Comparison of ENCODE assay signal across 13 mouse cellular contexts in genomic region chr11:119891601-119892215, GRCm38 (mm10).
"Had no signal": no experiment of that assay in that cellular context is flagged by ENCODE, and none has a peak within 500 bp of the region (broad histone marks: within the 10 kb centered on the region; RNA-seq: fewer than 3 reads in every experiment).

No protein-coding gene starts in this region.

- H3K9ac ChIP-seq: limb, embryonic 15.5 days; liver, embryonic 12.5 days; lung, embryonic 15.5 days; midbrain, embryonic 13.5 days; neural tube, embryonic 12.5 days; stomach, embryonic 15.5 days had no signal

- ATAC-seq: liver, embryonic 12.5 days; midbrain, embryonic 13.5 days had no signal

- H3K27me3 ChIP-seq: limb, embryonic 15.5 days; liver, embryonic 12.5 days; lung, embryonic 15.5 days; midbrain, embryonic 13.5 days; neural tube, embryonic 12.5 days; stomach, embryonic 15.5 days had no signal

- H3K4me1 ChIP-seq: limb, embryonic 15.5 days; lung, embryonic 15.5 days; stomach, embryonic 15.5 days had no signal

- DNase-seq: kidney, postnatal 25 days; layer of hippocampus, adult 9-11 months; layer of hippocampus, postnatal 36 days; right cerebral cortex, postnatal 14 days; thymus, adult 2 months; thymus, postnatal 25 days had no signal

- H3K4me3 ChIP-seq: limb, embryonic 15.5 days; liver, embryonic 12.5 days; lung, embryonic 15.5 days; midbrain, embryonic 13.5 days; myocyte; neural tube, embryonic 12.5 days; stomach, embryonic 15.5 days had no signal

- H3K4me2 ChIP-seq: limb, embryonic 15.5 days; liver, embryonic 12.5 days; lung, embryonic 15.5 days; midbrain, embryonic 13.5 days; neural tube, embryonic 12.5 days; stomach, embryonic 15.5 days had no signal

- H3K9me3 ChIP-seq: limb, embryonic 15.5 days; liver, embryonic 12.5 days; lung, embryonic 15.5 days; midbrain, embryonic 13.5 days; neural tube, embryonic 12.5 days; stomach, embryonic 15.5 days had no signal

- H3K27ac ChIP-seq: limb, embryonic 15.5 days; liver, embryonic 12.5 days; lung, embryonic 15.5 days; neural tube, embryonic 12.5 days; stomach, embryonic 15.5 days had no signal
